Mouse (Mus musculus): ENCODE data around the gene Drc1. TPM values are rescaled to one million over a fixed set of nuclear protein-coding genes. Genes with fewer than 3 reads are reported as not detected.

Gene Drc1
- 10 to 100 TPM; 16.3 to 16.5 TPM for total RNA-seq (2021)
- long read RNA-seq, transcript Drc1-201 (17 exons, 2,471 nt), result major isoform, 13 of 26 reads
- long read RNA-seq, partial matches to known transcripts, result 3 of 26 reads
- long read RNA-seq, other reads (novel, unspliced or antisense), result 10 of 26 reads

GRCm38 (mm10) chr5:30281291-30281732 lies at the start of gene Drc1:
TSS of gene Drc1 (plus strand) at chr5:30281388.
- peak; percentile 73 to 78 for DNase-seq (ENCODE audit: low spot score in 2 of 2)

GRCm38 (mm10) chr5:30231891-30232270 lies 49.3 kb upstream of the Drc1 start:
- no peak for DNase-seq (ENCODE audit: low spot score in 2 of 2)

- peak; percentile 97 to 98 for DNase-seq (ENCODE audit: low spot score in 2 of 2)
These were observed 48.8 kb upstream of the Drc1 start, which contains the start of gene Selenoi for GRCm38 (mm10) chr5:30232271-30232971. TSS of gene Selenoi (plus strand) at chr5:30232581.

GRCm38 (mm10) chr5:30233042-30233441 lies 48.1 kb upstream of the Drc1 start:
- peak in 1 of 2 experiments; percentile 20 for DNase-seq (ENCODE audit: low spot score in 2 of 2)

- DNase-seq (ENCODE audit: low spot score in 2 of 2), result no peak
These were observed 47.2 kb upstream of the Drc1 start for GRCm38 (mm10) chr5:30233979-30234378.

- no peak for DNase-seq (ENCODE audit: low spot score in 2 of 2)
These were observed 45.5 kb upstream of the Drc1 start for GRCm38 (mm10) chr5:30235641-30236126.

GRCm38 (mm10) chr5:30238533-30238932 lies 42.7 kb upstream of the Drc1 start:
- no peak for DNase-seq (ENCODE audit: low spot score in 2 of 2)

GRCm38 (mm10) chr5:30240552-30240951 lies 40.6 kb upstream of the Drc1 start:
- no peak for DNase-seq (ENCODE audit: low spot score in 2 of 2)

GRCm38 (mm10) chr5:30242410-30242809 lies 38.8 kb upstream of the Drc1 start:
- DNase-seq (ENCODE audit: low spot score in 2 of 2), result no peak

GRCm38 (mm10) chr5:30243741-30244140 lies 37.4 kb upstream of the Drc1 start:
- DNase-seq (ENCODE audit: low spot score in 2 of 2), result peak; percentile 7 to 20

GRCm38 (mm10) chr5:30245861-30246416 lies 35.2 kb upstream of the Drc1 start:
- DNase-seq (ENCODE audit: low spot score in 2 of 2), result no peak

- DNase-seq (ENCODE audit: low spot score in 2 of 2), result no peak
These were observed 33.5 kb upstream of the Drc1 start for GRCm38 (mm10) chr5:30247666-30248065.

- no peak for DNase-seq (ENCODE audit: low spot score in 2 of 2)
These were observed 25.4 kb upstream of the Drc1 start for GRCm38 (mm10) chr5:30255567-30256354.

GRCm38 (mm10) chr5:30258776-30259175 lies 22.4 kb upstream of the Drc1 start:
- no peak for DNase-seq (ENCODE audit: low spot score in 2 of 2)

GRCm38 (mm10) chr5:30270571-30271190 lies 10.5 kb upstream of the Drc1 start:
- DNase-seq (ENCODE audit: low spot score in 2 of 2), result peak; percentile 37 to 53

GRCm38 (mm10) chr5:30271599-30272281 lies 9.4 kb upstream of the Drc1 start:
- no peak for DNase-seq (ENCODE audit: low spot score in 2 of 2)

GRCm38 (mm10) chr5:30276361-30276760 lies 4.8 kb upstream of the Drc1 start:
- DNase-seq (ENCODE audit: low spot score in 2 of 2), result no peak

GRCm38 (mm10) chr5:30278952-30279351 lies 2.2 kb upstream of the Drc1 start:
- DNase-seq (ENCODE audit: low spot score in 2 of 2), result no peak

GRCm38 (mm10) chr5:30279446-30279845 lies 1.7 kb upstream of the Drc1 start:
- no peak for DNase-seq (ENCODE audit: low spot score in 2 of 2)

- DNase-seq (ENCODE audit: low spot score in 2 of 2), result no peak
These were observed 324 bp upstream of the Drc1 start for GRCm38 (mm10) chr5:30280864-30281263.

Measured in layer of hippocampus, postnatal 10 days (tissue).